Mouse (Mus musculus) spleen, adult 12 weeks (tissue): Measurements from ENCODE around the gene Nr2e1.
A peak's percentile ranks its signal among the peaks of the same experiment; 100 is the strongest.

ENCODE experiments used
- DNase-seq: peaks from one replicate; pipeline ENCODE4 v3.0.0; 2022; ENCODE audit warnings: low spot score

The Nr2e1 gene

DNA sequence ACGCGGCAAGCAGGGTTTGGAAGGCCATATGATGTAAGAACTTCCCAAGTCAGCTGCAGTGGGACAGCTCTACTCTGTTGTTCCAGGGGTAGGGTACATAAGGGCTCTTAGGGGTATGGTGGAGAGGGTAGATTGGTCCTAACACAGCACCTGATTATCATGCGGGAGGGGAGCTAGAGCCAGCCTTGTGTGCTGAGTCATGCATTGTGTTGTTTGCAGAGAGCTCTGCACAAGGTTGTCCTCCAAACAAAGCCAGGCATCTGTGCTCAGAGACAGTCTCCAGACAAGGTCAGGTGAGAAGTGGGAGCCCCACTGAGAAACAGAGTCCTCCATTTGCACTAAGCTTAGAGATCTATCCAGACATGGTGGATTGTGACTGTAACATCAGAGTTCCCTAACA is 36.9 kb downstream of the Nr2e1 start:
- DNase-seq: no peak

GRCm38 (mm10) chr10:42545707-42546503 is 37.5 kb downstream of the Nr2e1 start:
- DNase-seq: no peak

DNA sequence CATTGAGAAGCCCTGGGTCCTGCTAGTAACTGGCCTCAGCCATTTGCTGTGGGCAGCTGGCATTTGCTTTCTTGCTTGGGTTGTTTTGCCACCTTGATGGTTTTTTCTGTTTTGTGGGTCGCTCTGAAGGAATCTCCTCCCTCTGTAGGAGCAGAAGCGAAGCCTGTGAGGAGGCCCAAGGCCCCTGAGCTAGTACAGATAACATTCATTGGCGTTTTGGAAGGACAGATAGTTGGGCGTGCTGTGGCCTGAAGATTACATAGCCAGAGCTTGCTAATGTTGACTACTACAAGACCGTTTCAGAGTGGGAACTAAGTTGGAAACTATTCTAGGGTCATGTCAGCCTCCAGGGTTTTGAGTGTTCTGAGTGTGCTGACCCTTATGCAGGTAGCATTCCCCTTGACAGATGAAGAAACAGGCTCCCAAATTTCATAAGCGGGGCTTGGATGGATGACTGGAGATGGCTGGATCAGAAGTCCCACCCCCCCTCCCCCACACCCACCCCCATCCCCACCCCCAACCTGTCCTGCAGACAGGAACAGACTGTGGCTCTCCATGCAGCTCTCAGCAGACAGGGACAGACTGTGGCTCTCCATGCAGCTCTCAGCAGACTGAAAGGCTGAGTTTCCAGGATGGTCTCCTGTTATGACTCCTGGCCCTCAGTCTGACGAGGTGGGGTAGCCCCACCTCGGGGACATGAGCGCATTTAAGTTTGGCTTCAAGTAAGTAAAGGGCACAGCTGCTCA is 45.7 kb downstream of the Nr2e1 start:
- peak; percentile 22 for DNase-seq

DNA sequence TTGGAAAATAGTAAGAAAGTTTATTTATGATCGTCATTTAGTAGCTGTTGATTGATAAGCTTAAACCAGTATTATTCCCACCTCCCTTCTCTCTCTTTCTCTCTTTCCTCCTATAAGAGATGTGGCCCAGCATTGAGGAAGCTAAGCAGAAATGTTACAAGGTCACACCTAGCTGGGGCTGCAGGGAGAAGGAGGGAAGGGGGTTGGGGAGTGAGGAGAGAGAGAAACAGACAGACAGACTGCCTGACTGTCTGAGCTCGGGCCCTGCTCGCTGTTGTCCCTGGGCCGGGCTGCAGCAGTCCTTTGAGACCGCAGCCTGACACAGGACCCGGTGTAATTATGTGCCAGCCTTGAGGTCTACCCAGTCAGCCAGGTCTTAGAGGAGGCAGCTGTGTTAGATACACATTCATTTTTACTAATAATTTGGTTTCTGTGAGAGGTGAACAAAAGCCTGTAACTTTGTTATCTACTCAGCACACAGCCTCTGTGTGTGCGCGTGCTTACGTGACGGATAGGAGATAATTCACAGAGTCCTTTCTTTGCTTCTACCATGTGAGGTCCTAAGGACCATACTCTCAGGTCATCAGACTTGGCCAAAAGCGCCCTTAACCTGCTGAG is 49.5 kb downstream of the Nr2e1 start:
- DNase-seq: no peak

- DNase-seq: no peak
These were observed 57.8 kb downstream of the Nr2e1 start for GRCm38 (mm10) chr10:42525682-42526081.

DNA sequence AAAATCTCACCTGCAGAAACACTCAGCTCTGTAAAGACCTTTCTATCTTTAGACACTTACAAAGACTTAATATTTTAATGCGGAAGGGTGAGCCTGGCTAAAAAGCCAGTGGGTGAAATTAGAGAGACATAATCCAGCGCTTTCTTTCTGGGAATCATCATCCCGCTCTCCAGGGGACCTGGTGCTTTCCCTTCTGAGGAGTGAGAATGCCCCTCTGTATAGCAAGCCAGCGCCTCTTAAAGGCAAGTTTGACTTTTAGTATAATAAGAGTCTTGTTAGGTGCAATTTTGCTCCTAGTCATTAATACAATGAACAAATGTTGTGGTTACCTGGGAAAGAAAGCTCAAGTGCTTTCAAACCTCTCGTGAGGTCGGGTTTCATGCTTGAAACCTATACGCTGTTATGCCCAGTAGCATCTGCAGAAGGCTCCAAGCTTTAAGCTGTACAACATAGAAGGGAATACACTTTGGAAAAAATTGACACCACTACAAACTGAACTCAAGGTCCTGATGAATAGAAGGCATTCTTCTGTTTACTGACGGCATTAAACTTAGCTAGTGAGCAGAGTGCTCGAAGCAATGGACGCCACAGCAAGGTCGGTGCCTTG is 59.8 kb downstream of the Nr2e1 start:
- no peak for DNase-seq

DNA sequence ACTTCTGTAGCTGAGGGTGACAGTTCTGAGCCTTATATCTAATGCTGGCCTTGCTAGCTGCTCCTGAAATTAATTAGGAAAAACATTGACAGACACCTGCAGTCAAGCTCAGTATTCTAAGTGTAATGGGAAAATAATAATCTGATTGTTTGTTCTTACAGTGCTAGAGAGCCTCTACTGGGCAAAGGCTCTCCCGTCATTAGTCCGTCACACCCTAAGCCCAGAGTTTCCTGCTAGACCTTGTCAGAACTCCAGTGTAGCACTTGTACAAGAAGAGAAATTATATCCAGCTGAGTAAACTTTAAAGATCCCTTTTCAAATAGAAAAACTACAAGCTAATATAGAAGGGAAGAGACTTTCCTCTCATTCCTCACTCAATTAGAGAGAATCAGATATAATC is 60.5 kb downstream of the Nr2e1 start:
- no peak for DNase-seq

GRCm38 (mm10) chr10:42521315-42521981 is 62.0 kb downstream of the Nr2e1 start:
- DNase-seq: no peak

DNA sequence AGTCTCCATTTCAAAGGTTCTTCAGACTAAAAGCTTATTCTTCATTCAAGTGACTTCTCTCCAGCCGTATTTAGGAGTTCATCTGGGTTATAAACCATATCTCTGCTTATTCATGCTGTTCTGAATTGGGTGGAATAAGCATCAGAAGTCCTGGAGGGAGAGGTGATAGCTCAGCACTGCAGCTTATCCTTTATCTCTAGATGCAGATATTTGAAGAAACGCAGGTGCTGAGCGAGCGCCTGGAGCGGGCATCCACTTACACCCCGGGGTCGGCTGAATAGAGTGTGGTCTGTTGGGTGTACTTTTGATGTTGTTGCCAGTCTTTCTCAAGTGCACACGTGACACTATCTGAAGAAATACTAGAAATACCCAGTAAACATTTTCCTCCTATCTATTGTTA is 65.1 kb downstream of the Nr2e1 start:
- no peak for DNase-seq

DNA sequence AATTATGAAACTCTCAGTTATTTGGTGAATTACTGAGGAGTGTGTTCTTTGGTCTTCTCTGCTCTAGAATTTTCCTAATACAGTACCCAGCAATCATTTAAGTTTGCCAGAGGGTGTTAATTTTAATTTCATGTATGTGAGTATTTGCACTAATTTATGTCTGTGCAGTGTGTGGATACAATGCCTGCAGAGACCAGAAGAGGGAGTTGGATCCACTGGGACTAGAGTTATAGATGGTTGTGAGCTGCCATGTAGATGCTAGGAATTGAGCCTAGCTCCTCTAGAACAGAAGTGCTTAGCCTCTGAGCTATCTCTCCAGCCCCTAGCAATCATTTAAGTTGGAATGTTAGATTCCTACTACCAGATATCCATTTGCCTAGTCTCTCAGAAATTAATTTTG is 69.3 kb downstream of the Nr2e1 start:
- no peak for DNase-seq
